Mouse (Mus musculus) lung, embryonic 15.5 days (tissue): ENCODE data around the gene Syne1. TPM values are rescaled to one million over a fixed set of nuclear protein-coding genes. Genes with fewer than 3 reads are reported as not detected.

Experiments used
- ATAC-seq: fragments of 200-750 bp; cut with Nextera tagmentation; 2 replicates; pipeline ENCODE4 v1.8.0; 2017; ENCODE audit warnings: moderate number of reproducible peaks, borderline replicate concordance; ENCODE audit not compliant: low FRiP score, low TSS enrichment; ENCODE audit errors: extremely low read depth
- H3K27ac ChIP-seq: fragments of 300-500 bp; sonication (generic); 2 replicates; pipeline ENCODE4 v1.5.1; 2015; ENCODE audit warnings: moderate library complexity, mild to moderate bottlenecking, inconsistent platforms
- H3K27me3 ChIP-seq: fragments of 300-500 bp; sonication (generic); 2 replicates; pipeline ENCODE4 v1.6.1; 2015; ENCODE audit warnings: inconsistent platforms
- H3K36me3 ChIP-seq: fragments of 300-500 bp; sonication (generic); 2 replicates; pipeline ENCODE4 v1.6.1; 2015; ENCODE audit warnings: inconsistent platforms
- H3K4me1 ChIP-seq: fragments of 300-500 bp; sonication (generic); 2 replicates; pipeline ENCODE4 v1.6.1; 2015; ENCODE audit warnings: inconsistent platforms
- H3K4me2 ChIP-seq: fragments of 300-500 bp; sonication (generic); 2 replicates; pipeline ENCODE4 v1.6.1; 2015; ENCODE audit warnings: inconsistent platforms, mild to moderate bottlenecking, moderate library complexity
- H3K4me3 ChIP-seq: fragments of 300-500 bp; sonication (generic); 2 replicates; pipeline ENCODE4 v1.5.1; 2015; ENCODE audit warnings: mild to moderate bottlenecking, inconsistent platforms
- H3K9ac ChIP-seq: fragments of 300-500 bp; sonication (generic); 2 replicates; pipeline ENCODE4 v1.6.1; 2015; ENCODE audit warnings: inconsistent platforms
- H3K9me3 ChIP-seq: fragments of 300-500 bp; sonication (generic); 2 replicates; pipeline ENCODE4 v1.6.1; 2016; ENCODE audit warnings: inconsistent platforms
- WGBS: fragments of 180-500 bp; shearing (Covaris S2); methylation state at CpG from one replicate; pipeline ENCODE4 v1.1.7; 2015; 5-methylcytosine and 5-hydroxymethylcytosine counted together
- polyA plus RNA-seq: library from polyadenylated mRNA; unstranded; fragments of >200 nt; fragmentation: Nextera tagmentation; extraction: Ambion mirVana; gene quantifications from 2 replicates; pipeline ENCODE4 v1.2.1, GENCODE M21; 2015

Syne1 gene
- polyA plus RNA-seq, 1 experiment from 2014 or later = 4.9 TPM

GRCm38 (mm10) chr10:5332801-5333200 is 218.5 kb downstream of the Syne1 start:
- WGBS = 81% methylated on average over 5 of the region's 5 CpGs
- H3K27me3 ChIP-seq = no peaks in the 10 kb centered on the region
- ATAC-seq = no peak
- H3K4me3 ChIP-seq = no peak overlapping the region
- no peak overlapping the region for H3K9ac ChIP-seq
- H3K36me3 ChIP-seq = no peaks in the 10 kb centered on the region
- no peak overlapping the region for H3K27ac ChIP-seq
- H3K4me1 ChIP-seq = no peaks in the 10 kb centered on the region
- no peaks in the 10 kb centered on the region for H3K9me3 ChIP-seq
- no peak overlapping the region for H3K4me2 ChIP-seq

- H3K4me2 ChIP-seq = no peak overlapping the region
- H3K4me1 ChIP-seq = no peaks in the 10 kb centered on the region
- H3K27ac ChIP-seq = no peak overlapping the region
- ATAC-seq = peak; percentile 39; the same call in 1 of the 2 replicates
- no peak overlapping the region for H3K9ac ChIP-seq
- no peaks in the 10 kb centered on the region for H3K9me3 ChIP-seq
- no peaks in the 10 kb centered on the region for H3K36me3 ChIP-seq
- no peak overlapping the region for H3K4me3 ChIP-seq
- no peaks in the 10 kb centered on the region for H3K27me3 ChIP-seq
- 61% methylated on average over 9 of the region's 9 CpGs for WGBS
Measured at GRCm38 (mm10) chr10:5326716-5327115, 224.6 kb downstream of the Syne1 start.

GRCm38 (mm10) chr10:5323741-5324395 is 227.4 kb downstream of the Syne1 start:
- Histone ChIP-seq H3K27ac (no peak overlapping the region), H3K4me3 (no peak overlapping the region), H3K36me3 (no peaks in the 10 kb centered on the region), H3K4me1 (no peaks in the 10 kb centered on the region), H3K27me3 (no peaks in the 10 kb centered on the region), H3K9me3 (no peaks in the 10 kb centered on the region), H3K4me2 (no peak overlapping the region), H3K9ac (no peak overlapping the region)
- no peak for ATAC-seq
- 82% methylated on average over 11 of the region's 11 CpGs for WGBS

- H3K27me3 ChIP-seq = no peaks in the 10 kb centered on the region
- no peak for ATAC-seq
- no peaks in the 10 kb centered on the region for H3K36me3 ChIP-seq
- no peaks in the 10 kb centered on the region for H3K4me1 ChIP-seq
- H3K4me3 ChIP-seq = no peak overlapping the region
- H3K27ac ChIP-seq = no peak overlapping the region
- H3K9me3 ChIP-seq = no peaks in the 10 kb centered on the region
- no peak overlapping the region for H3K4me2 ChIP-seq
- H3K9ac ChIP-seq = no peak overlapping the region
- WGBS = 26% methylated on average over 7 of the region's 7 CpGs
Measured at GRCm38 (mm10) chr10:5322562-5322961, 228.7 kb downstream of the Syne1 start.

- Histone ChIP-seq H3K27ac (no peak overlapping the region), H3K4me2 (no peak overlapping the region), H3K36me3 (no peaks in the 10 kb centered on the region), H3K9me3 (no peaks in the 10 kb centered on the region), H3K27me3 (no peaks in the 10 kb centered on the region), H3K4me1 (no peaks in the 10 kb centered on the region), H3K4me3 (no peak overlapping the region), H3K9ac (no peak overlapping the region)
- WGBS = 7% methylated on average over 6 of the region's 6 CpGs
- ATAC-seq = 0 out of 2 replicates have a peak, but pooled peaks have one; percentile 62
Measured at GRCm38 (mm10) chr10:5317602-5318001, 233.7 kb downstream of the Syne1 start.

GRCm38 (mm10) chr10:5312437-5312836 is 238.8 kb downstream of the Syne1 start:
- WGBS = 69% methylated on average over 4 of the region's 4 CpGs
- Histone ChIP-seq H3K4me2 (no peak overlapping the region), H3K4me1 (peaks cover 8% of the 10 kb centered on the region), H3K9ac (no peak overlapping the region), H3K27me3 (no peaks in the 10 kb centered on the region), H3K27ac (no peak overlapping the region), H3K9me3 (no peaks in the 10 kb centered on the region), H3K4me3 (no peak overlapping the region), H3K36me3 (no peaks in the 10 kb centered on the region)
- no peak for ATAC-seq

GRCm38 (mm10) chr10:5309961-5310713 is 241.1 kb downstream of the Syne1 start:
- H3K27me3 ChIP-seq = no peaks in the 10 kb centered on the region
- no peaks in the 10 kb centered on the region for H3K9me3 ChIP-seq
- no peaks in the 10 kb centered on the region for H3K36me3 ChIP-seq
- H3K4me1 ChIP-seq = peaks cover 8% of the 10 kb centered on the region
- peak overlapping the region; percentile 71 for H3K27ac ChIP-seq
- peak; percentile 90 for ATAC-seq
- no peak overlapping the region for H3K4me3 ChIP-seq
- 20% methylated on average over 4 of the region's 4 CpGs for WGBS
- no peak overlapping the region for H3K4me2 ChIP-seq
- H3K9ac ChIP-seq = no peak overlapping the region

GRCm38 (mm10) chr10:5309398-5309797 is 241.9 kb downstream of the Syne1 start:
- Histone ChIP-seq H3K4me3 (no peak overlapping the region), H3K9ac (no peak overlapping the region), H3K36me3 (no peaks in the 10 kb centered on the region), H3K9me3 (no peaks in the 10 kb centered on the region), H3K27ac (peak overlapping the region; percentile 71), H3K4me1 (peaks cover 8% of the 10 kb centered on the region), H3K27me3 (no peaks in the 10 kb centered on the region), H3K4me2 (no peak overlapping the region; the same call in 1 of the 2 replicates)
- ATAC-seq = no peak
- 43% methylated on average over 10 of the region's 10 CpGs for WGBS

- no peaks in the 10 kb centered on the region for H3K36me3 ChIP-seq
- 21% methylated on average over 6 of the region's 6 CpGs for WGBS
- no peak overlapping the region for H3K27ac ChIP-seq
- no peaks in the 10 kb centered on the region for H3K27me3 ChIP-seq
- H3K9ac ChIP-seq = no peak overlapping the region
- ATAC-seq = 0 out of 2 replicates have a peak, but pooled peaks have one; percentile 43
- no peaks in the 10 kb centered on the region for H3K9me3 ChIP-seq
- peaks cover 6% of the 10 kb centered on the region for H3K4me1 ChIP-seq
- no peak overlapping the region for H3K4me2 ChIP-seq
- no peak overlapping the region for H3K4me3 ChIP-seq
Measured at GRCm38 (mm10) chr10:5305555-5305954, 245.7 kb downstream of the Syne1 start.

- peak; percentile 90 for ATAC-seq
- WGBS = 19% methylated on average over 7 of the region's 7 CpGs
- H3K9ac ChIP-seq = no peak overlapping the region
Measured at GRCm38 (mm10) chr10:5295291-5295891, 255.9 kb downstream of the Syne1 start.

GRCm38 (mm10) chr10:5289575-5289909 is 261.7 kb downstream of the Syne1 start:
- peak; percentile 71 for ATAC-seq
- peak overlapping the region; percentile 92 for H3K27ac ChIP-seq
- H3K9ac ChIP-seq = 0 out of 2 replicates have a peak overlapping the region, but pooled peaks have one; percentile 38
- WGBS = 36% methylated on average over 5 of the region's 5 CpGs
- peak overlapping the region; percentile 48 for H3K4me2 ChIP-seq
- H3K9me3 ChIP-seq = no peaks in the 10 kb centered on the region
- no peaks in the 10 kb centered on the region for H3K27me3 ChIP-seq
- H3K4me1 ChIP-seq = peaks cover 12% of the 10 kb centered on the region
- peak overlapping the region; percentile 31 for H3K4me3 ChIP-seq
- H3K36me3 ChIP-seq = no peaks in the 10 kb centered on the region

More at GRCm38 (mm10) chr10:5295291-5295891, 255.9 kb downstream of the Syne1 start:
- no peak overlapping the region for H3K4me3 ChIP-seq
- peak overlapping the region; percentile 75 for H3K27ac ChIP-seq
- no peaks in the 10 kb centered on the region for H3K27me3 ChIP-seq
- H3K4me1 ChIP-seq = peaks cover 28% of the 10 kb centered on the region
- no peaks in the 10 kb centered on the region for H3K9me3 ChIP-seq
- no peaks in the 10 kb centered on the region for H3K36me3 ChIP-seq
- H3K4me2 ChIP-seq = no peak overlapping the region
